Mouse (Mus musculus): ENCODE results near the gene Spns2. TPM values are rescaled to one million over a fixed set of nuclear protein-coding genes. Genes with fewer than 3 reads are reported as not detected.

Spns2 gene
- polyA plus RNA-seq, 1 experiment from 2014 or later: 4.1 TPM

DNA sequence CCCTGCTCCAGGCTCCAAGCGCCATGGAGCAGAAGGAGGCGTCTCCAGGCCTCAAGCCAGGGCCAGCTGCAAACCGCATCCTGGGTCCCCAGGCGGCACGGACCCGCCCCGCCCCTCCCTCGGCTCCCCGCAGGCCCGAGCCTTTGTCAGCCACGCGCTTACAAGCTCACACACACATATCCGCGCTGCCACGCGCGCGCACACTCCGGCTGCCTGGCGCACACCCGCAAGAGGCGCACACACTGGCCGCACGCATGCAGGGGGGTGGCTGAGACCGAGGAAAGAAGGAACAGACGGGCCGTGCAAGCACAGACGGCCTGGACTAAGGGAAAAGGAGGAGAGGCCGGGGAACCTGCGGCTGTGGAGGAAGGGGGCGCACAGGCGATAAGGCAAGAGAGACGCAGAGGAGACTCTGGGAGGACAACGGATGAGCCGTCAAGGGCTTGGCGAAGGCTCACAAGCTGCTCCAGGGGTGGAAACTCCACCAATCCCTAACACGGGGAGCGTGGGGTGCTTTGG, 892 bp downstream of the Spns2 start:
- Histone ChIP-seq H3K4me2 (ENCODE audit: low read depth, low read length) (peak overlapping the region; percentile 93), H3K27ac (ENCODE audit: low read depth) (peak overlapping the region; percentile 5; the same call in 1 of the 2 replicates), H3K27me3 (ENCODE audit: insufficient read depth, low read length) (peaks cover 23% of the 10 kb centered on the region), H3K4me3 (ENCODE audit: low read depth, low read length) (peak overlapping the region; percentile 49), H3K4me1 (ENCODE audit: insufficient read depth) (peaks cover 30% of the 10 kb centered on the region), H3K9me3 (ENCODE audit: low read length) (no peaks in the 10 kb centered on the region), H3K36me3 (replicated peaks; ENCODE audit: insufficient read depth, low read length) (no peaks in the 10 kb centered on the region), H3K9ac (replicated peaks) (peak overlapping the region; percentile 48; the same call in 1 of the 2 replicates)
- DNase-seq (peak; percentile 50), ATAC-seq (peak; percentile 19; the same call in 1 of the 2 replicates)
- 2% methylated on average over 33 of the region's 38 CpGs for WGBS (ENCODE audit: insufficient replicate concordance)
- TF ChIP-seq CTCF (IDR thresholded peaks at IDR 0.05; ENCODE audit: low read depth) (no peak), EP300 (IDR thresholded peaks at IDR 0.05; ENCODE audit: low read depth) (no peak)

DNA sequence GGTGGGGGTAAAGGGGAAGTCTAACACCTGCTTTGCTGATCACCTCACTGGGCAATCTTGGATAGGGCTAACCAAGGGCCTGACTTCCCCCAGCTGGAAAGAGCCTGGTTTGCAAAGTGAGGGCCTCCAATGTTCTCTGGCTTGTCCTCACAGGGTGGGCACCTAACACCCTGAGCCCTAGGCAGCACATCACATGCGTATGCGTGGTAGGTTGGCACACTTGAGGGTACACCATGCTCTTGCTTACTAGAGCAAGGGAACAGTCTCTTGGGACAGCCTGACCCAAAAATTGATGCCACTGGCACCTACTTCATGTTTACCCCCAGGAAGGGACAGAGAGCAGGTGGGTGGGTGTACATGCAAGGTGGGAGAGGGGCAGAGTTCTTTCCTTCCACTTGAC, 2.0 kb downstream of the Spns2 start:
- Histone ChIP-seq H3K9ac (replicated peaks) (no peak overlapping the region), H3K4me2 (ENCODE audit: low read depth, low read length) (peak overlapping the region; percentile 93; the same call in 1 of the 2 replicates), H3K9me3 (ENCODE audit: low read length) (no peaks in the 10 kb centered on the region), H3K4me3 (ENCODE audit: low read depth, low read length) (no peak overlapping the region), H3K27ac (ENCODE audit: low read depth) (no peak overlapping the region), H3K27me3 (ENCODE audit: insufficient read depth, low read length) (peaks cover 21% of the 10 kb centered on the region), H3K4me1 (ENCODE audit: insufficient read depth) (peaks cover 30% of the 10 kb centered on the region), H3K36me3 (replicated peaks; ENCODE audit: insufficient read depth, low read length) (no peaks in the 10 kb centered on the region)
- 61% methylated on average over 2 of the region's 2 CpGs for WGBS (ENCODE audit: insufficient replicate concordance)
- DNase-seq (no peak), ATAC-seq (no peak)
- no peak for TF ChIP-seq EP300 (IDR thresholded peaks at IDR 0.05; ENCODE audit: low read depth)
- no peak for TF ChIP-seq CTCF (IDR thresholded peaks at IDR 0.05; ENCODE audit: low read depth)

DNA sequence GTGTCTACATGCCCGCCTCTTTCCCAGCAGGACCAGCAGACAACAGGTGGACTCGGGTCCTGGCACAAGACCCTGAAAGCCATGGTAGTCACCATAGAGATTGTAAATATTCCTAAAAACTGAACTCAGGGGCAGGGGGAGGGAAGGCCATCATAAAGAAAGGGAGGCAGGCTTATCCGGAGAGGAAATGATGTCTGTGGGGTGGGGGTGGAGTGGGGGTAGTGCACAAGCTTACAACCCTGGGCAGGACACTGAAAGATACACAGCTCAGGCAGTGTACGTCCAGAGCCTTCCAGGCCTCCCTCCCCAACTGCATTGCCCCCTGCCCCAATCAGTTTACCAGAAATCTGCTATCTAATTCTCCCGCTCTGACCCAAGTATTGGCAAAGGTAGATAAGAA, 2.5 kb downstream of the Spns2 start:
- Histone ChIP-seq H3K27ac (ENCODE audit: low read depth) (no peak overlapping the region; the same call in 1 of the 2 replicates), H3K27me3 (ENCODE audit: insufficient read depth, low read length) (peaks cover 21% of the 10 kb centered on the region), H3K4me2 (ENCODE audit: low read depth, low read length) (peak overlapping the region; percentile 93; the same call in 1 of the 2 replicates), H3K9ac (replicated peaks) (no peak overlapping the region), H3K36me3 (replicated peaks; ENCODE audit: insufficient read depth, low read length) (no peaks in the 10 kb centered on the region), H3K9me3 (ENCODE audit: low read length) (no peaks in the 10 kb centered on the region), H3K4me3 (ENCODE audit: low read depth, low read length) (no peak overlapping the region), H3K4me1 (ENCODE audit: insufficient read depth) (peaks cover 34% of the 10 kb centered on the region)
- WGBS (ENCODE audit: insufficient replicate concordance): 35% methylated on average over 5 of the region's 5 CpGs
- no peak for TF ChIP-seq CTCF (IDR thresholded peaks at IDR 0.05; ENCODE audit: low read depth)
- TF ChIP-seq EP300 (IDR thresholded peaks at IDR 0.05; ENCODE audit: low read depth): no peak
- ATAC-seq (no peak), DNase-seq (no peak)

DNA sequence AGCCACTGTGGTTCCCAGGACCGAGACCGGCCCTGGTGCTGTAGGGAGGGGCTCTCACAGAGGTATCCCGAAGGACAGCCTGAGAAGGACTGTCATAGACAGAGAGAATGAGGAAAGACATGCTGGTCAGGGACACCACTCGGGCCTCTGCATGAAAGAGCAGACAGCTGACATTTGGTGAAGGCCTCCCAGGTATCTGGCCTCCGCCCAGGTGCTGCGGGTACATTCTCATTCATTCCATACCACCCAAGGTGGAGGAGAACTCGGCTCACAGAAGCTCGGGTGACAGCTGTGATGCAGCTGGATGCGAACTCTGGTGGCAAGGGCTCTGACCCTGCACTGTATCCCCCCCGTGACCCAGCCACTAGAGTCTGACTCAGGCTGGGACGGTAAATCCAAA, 3.7 kb downstream of the Spns2 start:
- Histone ChIP-seq H3K27ac (ENCODE audit: low read depth) (no peak overlapping the region), H3K4me2 (ENCODE audit: low read depth, low read length) (no peak overlapping the region), H3K36me3 (replicated peaks; ENCODE audit: insufficient read depth, low read length) (no peaks in the 10 kb centered on the region), H3K4me1 (ENCODE audit: insufficient read depth) (peaks cover 34% of the 10 kb centered on the region), H3K4me3 (ENCODE audit: low read depth, low read length) (no peak overlapping the region), H3K9ac (replicated peaks) (no peak overlapping the region), H3K27me3 (ENCODE audit: insufficient read depth, low read length) (peaks cover 15% of the 10 kb centered on the region), H3K9me3 (ENCODE audit: low read length) (no peaks in the 10 kb centered on the region)
- no peak for ATAC-seq
- 67% methylated on average over 11 of the region's 11 CpGs for WGBS (ENCODE audit: insufficient replicate concordance)
- TF ChIP-seq CTCF (IDR thresholded peaks at IDR 0.05; ENCODE audit: low read depth) (no peak), EP300 (IDR thresholded peaks at IDR 0.05; ENCODE audit: low read depth) (no peak)
- DNase-seq: no peak

DNA sequence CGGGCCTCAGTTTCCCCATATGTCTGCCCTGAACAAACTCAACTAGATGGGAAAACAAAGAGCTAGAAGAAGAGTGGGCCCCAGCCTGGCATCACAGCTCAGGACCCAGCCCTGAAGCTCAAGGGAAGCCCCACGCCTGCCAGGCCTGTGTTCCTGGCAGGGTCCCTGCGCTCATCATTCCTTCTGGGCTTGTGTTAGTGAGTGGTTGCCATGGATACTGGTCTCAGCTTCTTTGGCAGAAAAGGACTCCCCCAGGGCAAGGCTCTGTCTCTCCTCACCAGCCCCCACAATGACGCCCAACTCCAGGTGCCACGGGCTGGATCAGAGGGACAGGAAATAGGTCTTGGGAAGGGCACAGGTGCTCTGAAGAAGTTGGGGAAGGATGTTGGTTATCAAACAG, 4.5 kb downstream of the Spns2 start:
- Histone ChIP-seq H3K4me3 (ENCODE audit: low read depth, low read length) (no peak overlapping the region), H3K9ac (replicated peaks) (no peak overlapping the region), H3K27ac (ENCODE audit: low read depth) (no peak overlapping the region), H3K9me3 (ENCODE audit: low read length) (no peaks in the 10 kb centered on the region), H3K4me1 (ENCODE audit: insufficient read depth) (peaks cover 36% of the 10 kb centered on the region), H3K4me2 (ENCODE audit: low read depth, low read length) (no peak overlapping the region), H3K27me3 (ENCODE audit: insufficient read depth, low read length) (peaks cover 11% of the 10 kb centered on the region), H3K36me3 (replicated peaks; ENCODE audit: insufficient read depth, low read length) (no peaks in the 10 kb centered on the region)
- TF ChIP-seq EP300 (IDR thresholded peaks at IDR 0.05; ENCODE audit: low read depth) (no peak), CTCF (IDR thresholded peaks at IDR 0.05; ENCODE audit: low read depth) (no peak)
- 41% methylated on average over 5 of the region's 5 CpGs for WGBS (ENCODE audit: insufficient replicate concordance)
- ATAC-seq (no peak), DNase-seq (no peak)

DNA sequence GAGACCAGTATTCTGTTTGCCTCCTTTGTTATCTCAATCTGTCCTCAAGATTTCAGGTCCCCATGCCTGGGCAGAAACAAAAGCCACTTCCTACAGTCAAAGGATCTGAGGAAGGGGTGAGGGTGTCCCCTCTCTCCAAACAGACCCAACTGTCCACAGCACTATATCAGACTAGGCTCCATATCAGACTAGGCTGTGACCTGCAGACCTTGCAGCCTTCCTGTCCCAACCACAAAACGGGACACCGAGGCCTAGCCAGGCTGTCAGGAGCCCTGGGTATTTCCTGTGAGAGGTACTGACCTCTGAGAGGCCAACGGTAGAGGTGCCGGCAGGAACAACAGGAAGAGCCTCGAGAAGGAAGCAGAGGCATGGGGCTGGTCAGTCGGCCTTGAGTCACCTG, 5.2 kb downstream of the Spns2 start:
- 23% methylated on average over 6 of the region's 6 CpGs for WGBS (ENCODE audit: insufficient replicate concordance)
- no peak for ATAC-seq
- peaks cover 36% of the 10 kb centered on the region for H3K4me1 ChIP-seq (ENCODE audit: insufficient read depth)
- H3K9me3 ChIP-seq (ENCODE audit: low read length): no peaks in the 10 kb centered on the region
- H3K36me3 ChIP-seq (replicated peaks; ENCODE audit: insufficient read depth, low read length): no peaks in the 10 kb centered on the region
- no peak overlapping the region for H3K4me2 ChIP-seq (ENCODE audit: low read depth, low read length)
- TF ChIP-seq CTCF (IDR thresholded peaks at IDR 0.05; ENCODE audit: low read depth) (no peak), EP300 (IDR thresholded peaks at IDR 0.05; ENCODE audit: low read depth) (no peak)
- no peak overlapping the region; the same call in 1 of the 2 replicates for H3K9ac ChIP-seq (replicated peaks)
- DNase-seq: no peak
- H3K27ac ChIP-seq (ENCODE audit: low read depth): no peak overlapping the region
- H3K4me3 ChIP-seq (ENCODE audit: low read depth, low read length): no peak overlapping the region
- peaks cover 9% of the 10 kb centered on the region for H3K27me3 ChIP-seq (ENCODE audit: insufficient read depth, low read length)

Data from liver, postnatal 0 days (tissue).